Mouse (Mus musculus): ENCODE data around the gene Bex6. TPM values are rescaled to one million over a fixed set of nuclear protein-coding genes. Genes with fewer than 3 reads are reported as not detected.
"Not testable (repeated sequence)": the region's sequence is repeated elsewhere in the genome, so short reads cannot be mapped to it uniquely, and the experiment has no call there.

Gene Bex6
- polyA plus RNA-seq, 2 experiments: 0.08 to 0.19 TPM

GRCm38 (mm10) chr16:32204902-32205301 is 25.3 kb downstream of the Bex6 start:
- DNase-seq (ENCODE audit: low spot score) (no peak), ATAC-seq (ENCODE audit: low FRiP score, low read depth) (no peak)
- no peak overlapping the region for H3K4me2 ChIP-seq (replicated peaks; ENCODE audit: low read depth, low read length, severe bottlenecking)
- no peaks in the 10 kb centered on the region for H3K36me3 ChIP-seq (ENCODE audit: control insufficient read depth, insufficient read depth, low read length)
- no peaks in the 10 kb centered on the region for H3K9me3 ChIP-seq (ENCODE audit: control insufficient read depth, low read length)
- 54% methylated on average over 3 of the region's 3 CpGs for WGBS
- H3K27ac ChIP-seq (replicated peaks; ENCODE audit: low read depth, low read length): no peak overlapping the region
- H3K4me1 ChIP-seq (ENCODE audit: control insufficient read depth, insufficient read depth, low read length): no peaks in the 10 kb centered on the region
- no peaks in the 10 kb centered on the region for H3K27me3 ChIP-seq (ENCODE audit: control insufficient read depth, insufficient read depth, low read length)
- no peak overlapping the region for H3K9ac ChIP-seq (ENCODE audit: low read depth, low read length, severe bottlenecking)
- no peak overlapping the region for H3K4me3 ChIP-seq (replicated peaks; ENCODE audit: low read length)
- TF ChIP-seq POLR2A (IDR thresholded peaks at IDR 0.05; ENCODE audit: borderline replicate concordance, extremely low read depth, insufficient read depth, insufficient read length): no peak

GRCm38 (mm10) chr16:32214156-32214555 is 34.5 kb downstream of the Bex6 start:
- TF ChIP-seq POLR2A (IDR thresholded peaks at IDR 0.05; ENCODE audit: borderline replicate concordance, extremely low read depth, insufficient read depth, insufficient read length): no peak
- no peaks in the 10 kb centered on the region for H3K4me1 ChIP-seq (ENCODE audit: control insufficient read depth, insufficient read depth, low read length)
- H3K4me3 ChIP-seq (replicated peaks; ENCODE audit: low read length): no peak overlapping the region

GRCm38 (mm10) chr16:32214804-32215576 is 35.4 kb downstream of the Bex6 start:
- ATAC-seq (ENCODE audit: low FRiP score, low read depth): no peak
- no peak for TF ChIP-seq POLR2A (IDR thresholded peaks at IDR 0.05; ENCODE audit: borderline replicate concordance, extremely low read depth, insufficient read depth, insufficient read length)
- 74% methylated on average over 17 of the region's 17 CpGs for WGBS

More at GRCm38 (mm10) chr16:32214156-32214555, 34.5 kb downstream of the Bex6 start:
- no peak overlapping the region for H3K9ac ChIP-seq (ENCODE audit: low read depth, low read length, severe bottlenecking)
- ATAC-seq (ENCODE audit: low FRiP score, low read depth) (no peak), DNase-seq (ENCODE audit: low spot score) (no peak)
- no peak overlapping the region for H3K27ac ChIP-seq (replicated peaks; ENCODE audit: low read depth, low read length)
- H3K36me3 ChIP-seq (ENCODE audit: control insufficient read depth, insufficient read depth, low read length): no peaks in the 10 kb centered on the region
- no peak overlapping the region for H3K4me2 ChIP-seq (replicated peaks; ENCODE audit: low read depth, low read length, severe bottlenecking)
- H3K27me3 ChIP-seq (ENCODE audit: control insufficient read depth, insufficient read depth, low read length): no peaks in the 10 kb centered on the region
- H3K9me3 ChIP-seq (ENCODE audit: control insufficient read depth, low read length): no peaks in the 10 kb centered on the region

GRCm38 (mm10) chr16:32221803-32222202 is 42.2 kb downstream of the Bex6 start:
- no peak for DNase-seq (ENCODE audit: low spot score)
- Histone ChIP-seq H3K36me3 (ENCODE audit: control insufficient read depth, insufficient read depth, low read length) (no peaks in the 10 kb centered on the region), H3K9me3 (ENCODE audit: control insufficient read depth, low read length) (no peaks in the 10 kb centered on the region), H3K27me3 (ENCODE audit: control insufficient read depth, insufficient read depth, low read length) (no peaks in the 10 kb centered on the region), H3K4me3 (replicated peaks; ENCODE audit: low read length) (no peak overlapping the region), H3K27ac (replicated peaks; ENCODE audit: low read depth, low read length) (no peak overlapping the region), H3K9ac (ENCODE audit: low read depth, low read length, severe bottlenecking) (no peak overlapping the region), H3K4me1 (ENCODE audit: control insufficient read depth, insufficient read depth, low read length) (no peaks in the 10 kb centered on the region), H3K4me2 (replicated peaks; ENCODE audit: low read depth, low read length, severe bottlenecking) (no peak overlapping the region)
- ATAC-seq (ENCODE audit: low FRiP score, low read depth): no peak
- TF ChIP-seq POLR2A (IDR thresholded peaks at IDR 0.05; ENCODE audit: borderline replicate concordance, extremely low read depth, insufficient read depth, insufficient read length): no peak
- 77% methylated on average over 4 of the region's 4 CpGs for WGBS

More at GRCm38 (mm10) chr16:32214804-32215576, 35.4 kb downstream of the Bex6 start:
- Histone ChIP-seq H3K4me2 (replicated peaks; ENCODE audit: low read depth, low read length, severe bottlenecking) (no peak overlapping the region), H3K27me3 (ENCODE audit: control insufficient read depth, insufficient read depth, low read length) (no peaks in the 10 kb centered on the region), H3K9ac (ENCODE audit: low read depth, low read length, severe bottlenecking) (no peak overlapping the region), H3K4me3 (replicated peaks; ENCODE audit: low read length) (no peak overlapping the region), H3K9me3 (ENCODE audit: control insufficient read depth, low read length) (no peaks in the 10 kb centered on the region), H3K27ac (replicated peaks; ENCODE audit: low read depth, low read length) (no peak overlapping the region), H3K4me1 (ENCODE audit: control insufficient read depth, insufficient read depth, low read length) (no peaks in the 10 kb centered on the region), H3K36me3 (ENCODE audit: control insufficient read depth, insufficient read depth, low read length) (no peaks in the 10 kb centered on the region)
- no peak for DNase-seq (ENCODE audit: low spot score)

- Histone ChIP-seq H3K9me3 (ENCODE audit: control insufficient read depth, low read length) (no peaks in the 10 kb centered on the region), H3K36me3 (ENCODE audit: control insufficient read depth, insufficient read depth, low read length) (no peaks in the 10 kb centered on the region), H3K4me3 (replicated peaks; ENCODE audit: low read length) (no peak overlapping the region), H3K27me3 (ENCODE audit: control insufficient read depth, insufficient read depth, low read length) (no peaks in the 10 kb centered on the region), H3K4me2 (replicated peaks; ENCODE audit: low read depth, low read length, severe bottlenecking) (no peak overlapping the region), H3K27ac (replicated peaks; ENCODE audit: low read depth, low read length) (no peak overlapping the region), H3K4me1 (ENCODE audit: control insufficient read depth, insufficient read depth, low read length) (no peaks in the 10 kb centered on the region), H3K9ac (ENCODE audit: low read depth, low read length, severe bottlenecking) (no peak overlapping the region)
- ATAC-seq (ENCODE audit: low FRiP score, low read depth): no peak
- DNase-seq (ENCODE audit: low spot score): no peak
- TF ChIP-seq POLR2A (IDR thresholded peaks at IDR 0.05; ENCODE audit: borderline replicate concordance, extremely low read depth, insufficient read depth, insufficient read length): no peak
These were observed 42.8 kb downstream of the Bex6 start for GRCm38 (mm10) chr16:32222399-32222798.

GRCm38 (mm10) chr16:32232050-32232449 is 52.4 kb downstream of the Bex6 start:
- ATAC-seq (ENCODE audit: low FRiP score, low read depth); H3K9ac ChIP-seq (ENCODE audit: low read depth, low read length, severe bottlenecking); H3K4me1 ChIP-seq (ENCODE audit: control insufficient read depth, insufficient read depth, low read length); H3K27ac ChIP-seq (replicated peaks; ENCODE audit: low read depth, low read length); H3K9me3 ChIP-seq (ENCODE audit: control insufficient read depth, low read length); H3K4me2 ChIP-seq (replicated peaks; ENCODE audit: low read depth, low read length, severe bottlenecking); H3K27me3 ChIP-seq (ENCODE audit: control insufficient read depth, insufficient read depth, low read length); H3K4me3 ChIP-seq (replicated peaks; ENCODE audit: low read length); DNase-seq (ENCODE audit: low spot score): not testable (repeated sequence)
- H3K36me3 ChIP-seq (ENCODE audit: control insufficient read depth, insufficient read depth, low read length): peaks cover 33% of the 10 kb centered on the region
- 93% methylated on average over 3 of the region's 3 CpGs for WGBS

Other genes with a start within 250 kb of the Bex6 start
- 0.20 and 0.35 TPM in 2 replicates for gene Pigz, start 246.0 kb upstream of the Bex6 start, polyA plus RNA-seq (2012; rRNA removed)
- 0.32 and 0.50 TPM in 2 replicates for gene Pigz, start 246.0 kb upstream of the Bex6 start, polyA plus RNA-seq (2014; fragmentation: Nextera tagmentation; extraction: Ambion mirVana)
- gene 0610012G03Rik, start 231.3 kb upstream of the Bex6 start, polyA plus RNA-seq (2012; rRNA removed): 55.4 and 72.1 TPM in 2 replicates
- gene 0610012G03Rik, start 231.3 kb upstream of the Bex6 start, polyA plus RNA-seq (2014; fragmentation: Nextera tagmentation; extraction: Ambion mirVana): 99.4 and 100 TPM in 2 replicates
- gene Ncbp2, start 231.3 kb upstream of the Bex6 start, polyA plus RNA-seq (2012; rRNA removed): 60.0 and 124 TPM in 2 replicates
- 104 and 115 TPM in 2 replicates for gene Ncbp2, start 231.3 kb upstream of the Bex6 start, polyA plus RNA-seq (2014; fragmentation: Nextera tagmentation; extraction: Ambion mirVana)
- 17.2 and 18.6 TPM in 2 replicates for gene Senp5, start 176.5 kb upstream of the Bex6 start, polyA plus RNA-seq (2012; rRNA removed)
- 8.9 and 9.9 TPM in 2 replicates for gene Senp5, start 176.5 kb upstream of the Bex6 start, polyA plus RNA-seq (2014; fragmentation: Nextera tagmentation; extraction: Ambion mirVana)
- gene Pak2, start 100.5 kb upstream of the Bex6 start, polyA plus RNA-seq (2012; rRNA removed): 26.5 and 28.4 TPM in 2 replicates
- gene Pak2, start 100.5 kb upstream of the Bex6 start, polyA plus RNA-seq (2014; fragmentation: Nextera tagmentation; extraction: Ambion mirVana): 35.8 and 36.1 TPM in 2 replicates
- gene Pigx, start 80.1 kb upstream of the Bex6 start, polyA plus RNA-seq (2012; rRNA removed): 71.1 and 74.9 TPM in 2 replicates
- 104 and 105 TPM in 2 replicates for gene Pigx, start 80.1 kb upstream of the Bex6 start, polyA plus RNA-seq (2014; fragmentation: Nextera tagmentation; extraction: Ambion mirVana)
- 11.5 and 15.6 TPM in 2 replicates for gene Cep19, start 80.0 kb upstream of the Bex6 start, polyA plus RNA-seq (2012; rRNA removed)
- gene Cep19, start 80.0 kb upstream of the Bex6 start, polyA plus RNA-seq (2014; fragmentation: Nextera tagmentation; extraction: Ambion mirVana): 28.4 and 32.2 TPM in 2 replicates
- 14.2 and 18.2 TPM in 2 replicates for gene Nrros, start 14.2 kb upstream of the Bex6 start, polyA plus RNA-seq (2012; rRNA removed)
- 20.1 and 20.2 TPM in 2 replicates for gene Nrros, start 14.2 kb upstream of the Bex6 start, polyA plus RNA-seq (2014; fragmentation: Nextera tagmentation; extraction: Ambion mirVana)
- 11.7 and 13.3 TPM in 2 replicates for gene Fbxo45, start 67.3 kb downstream of the Bex6 start, polyA plus RNA-seq (2012; rRNA removed)
- gene Fbxo45, start 67.3 kb downstream of the Bex6 start, polyA plus RNA-seq (2014; fragmentation: Nextera tagmentation; extraction: Ambion mirVana): 14.0 and 20.3 TPM in 2 replicates
- gene Wdr53, start 67.4 kb downstream of the Bex6 start, polyA plus RNA-seq (2012; rRNA removed): 13.7 and 13.8 TPM in 2 replicates
- 17.8 and 18.1 TPM in 2 replicates for gene Wdr53, start 67.4 kb downstream of the Bex6 start, polyA plus RNA-seq (2014; fragmentation: Nextera tagmentation; extraction: Ambion mirVana)
- not detected in 2 replicates for gene Smco1, start 91.6 kb downstream of the Bex6 start, polyA plus RNA-seq (2012; rRNA removed)
- gene Smco1, start 91.6 kb downstream of the Bex6 start, polyA plus RNA-seq (2014; fragmentation: Nextera tagmentation; extraction: Ambion mirVana): not detected in 2 replicates
- gene Rnf168, start 97.6 kb downstream of the Bex6 start, polyA plus RNA-seq (2012; rRNA removed): 14.1 and 14.8 TPM in 2 replicates
- gene Rnf168, start 97.6 kb downstream of the Bex6 start, polyA plus RNA-seq (2014; fragmentation: Nextera tagmentation; extraction: Ambion mirVana): 28.5 and 31.8 TPM in 2 replicates
- 23.7 and 24.6 TPM in 2 replicates for gene Ubxn7, start 152.4 kb downstream of the Bex6 start, polyA plus RNA-seq (2012; rRNA removed)
- 18.6 and 23.5 TPM in 2 replicates for gene Ubxn7, start 152.4 kb downstream of the Bex6 start, polyA plus RNA-seq (2014; fragmentation: Nextera tagmentation; extraction: Ambion mirVana)
- 0.10 and 0.24 TPM in 2 replicates for gene Tm4sf19, start 220.7 kb downstream of the Bex6 start, polyA plus RNA-seq (2012; rRNA removed)
- gene Tm4sf19, start 220.7 kb downstream of the Bex6 start, polyA plus RNA-seq (2014; fragmentation: Nextera tagmentation; extraction: Ambion mirVana): 0.15 TPM in 1 of 2 replicates, not detected in the other
- gene Tctex1d2, start 239.9 kb downstream of the Bex6 start, polyA plus RNA-seq (2012; rRNA removed): 15.3 and 16.9 TPM in 2 replicates
- 25.6 and 25.9 TPM in 2 replicates for gene Tctex1d2, start 239.9 kb downstream of the Bex6 start, polyA plus RNA-seq (2014; fragmentation: Nextera tagmentation; extraction: Ambion mirVana)